Mouse (Mus musculus) urinary bladder, postnatal 25 days (tissue): Measurements from ENCODE around the gene Vmn1r135.
"Not testable (repeated sequence)": the region's sequence is repeated elsewhere in the genome, so short reads cannot be mapped to it uniquely, and the experiment has no call there.

Experiments
- DNase-seq: peaks from one replicate; pipeline ENCODE4 v3.0.0; 2022; ENCODE audit warnings: low spot score

The Vmn1r135 gene

DNA sequence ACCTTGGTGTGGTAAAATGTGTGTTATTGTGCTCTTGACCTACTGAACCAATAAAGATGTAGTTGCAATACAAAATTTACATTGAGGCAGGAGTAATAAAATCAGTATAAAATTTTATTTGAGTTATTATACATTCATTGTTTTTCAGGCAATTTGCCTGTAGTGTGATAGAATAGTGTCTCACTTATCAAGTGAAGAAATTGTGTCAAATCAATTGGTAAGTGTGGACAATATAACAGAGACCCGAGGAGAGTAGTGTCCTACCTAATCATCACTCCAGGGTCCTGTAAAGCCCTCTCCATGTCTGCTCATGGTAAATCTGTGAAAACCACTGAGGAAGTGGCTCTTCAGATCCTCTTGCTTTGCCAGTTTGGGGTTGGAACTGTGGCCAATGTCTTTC lies at the start of gene Vmn1r135:
TSS of gene Vmn1r135 (plus strand) at position 301 of the 400 bp plus-strand sequence.
- not testable (repeated sequence) for DNase-seq

DNA sequence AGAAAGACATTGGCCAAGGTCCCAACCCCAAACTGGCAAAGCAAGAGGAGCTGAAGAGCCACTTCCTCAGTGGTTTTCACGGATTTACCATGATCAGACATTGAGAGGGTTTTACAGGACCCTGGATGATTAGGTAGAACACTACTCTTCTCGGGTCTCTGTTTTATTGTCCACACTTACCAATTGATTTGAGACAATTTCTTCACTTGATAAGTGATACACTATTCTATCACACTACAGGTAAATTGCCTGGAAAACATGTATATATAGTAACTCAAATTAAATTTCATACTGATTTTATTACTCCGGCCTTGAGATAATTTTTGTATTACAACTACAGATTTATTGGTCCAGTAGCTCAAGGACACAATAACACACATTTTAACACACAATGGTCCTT lies 35.5 kb upstream of the Vmn1r135 start, which contains the start of gene Gm4177:
TSS of gene Gm4177 (minus strand) at position 101 of the 400 bp plus-strand sequence.
- DNase-seq, result not testable (repeated sequence)

- DNase-seq, result not testable (repeated sequence)
Measured at GRCm38 (mm10) chr7:21844167-21844566, 12.0 kb downstream of the Vmn1r135 start, which contains the start of gene Gm5725. Gene Gm5725 (minus strand): TSS chr7:21844267.
